In the genomic region with DNA sequence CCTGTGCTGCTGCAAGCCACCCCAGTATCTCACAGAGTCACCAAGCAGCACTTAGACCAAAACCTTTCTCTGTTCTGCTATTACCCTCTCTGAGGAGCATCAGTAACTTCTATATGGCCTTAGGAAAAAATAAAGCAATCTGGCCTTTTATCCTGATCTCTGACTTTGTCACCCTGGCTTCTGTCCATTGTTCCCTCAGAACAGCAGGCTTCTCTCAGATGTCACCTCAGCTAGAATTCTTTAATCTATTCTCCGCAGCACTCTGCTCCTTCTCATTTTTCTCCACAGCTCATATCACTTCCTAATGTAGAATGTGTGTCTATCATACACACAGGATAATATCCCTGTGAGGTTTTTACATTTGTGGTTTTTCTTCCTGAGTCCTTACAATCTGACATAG, we compare ENCODE assay signal across 16 mouse cellular contexts.
"Had no signal": no experiment of that assay in that cellular context is flagged by ENCODE, and none has a peak within 500 bp of the region (broad histone marks: within the 10 kb centered on the region; RNA-seq: fewer than 3 reads in every experiment).

No protein-coding gene starts in this region.

- H3K27ac ChIP-seq: kidney, postnatal 0 days; layer of hippocampus, adult 2 months; limb, embryonic 10.5 days; limb, embryonic 13.5 days; liver, embryonic 12.5 days; liver, embryonic 15.5 days; midbrain, embryonic 13.5 days had no signal

- H3K27me3 ChIP-seq: limb, embryonic 13.5 days; liver, embryonic 12.5 days; liver, embryonic 15.5 days; midbrain, embryonic 13.5 days had no signal

- H3K4me2 ChIP-seq: limb, embryonic 13.5 days; liver, embryonic 12.5 days; liver, embryonic 15.5 days; midbrain, embryonic 13.5 days had no signal

- H3K4me3 ChIP-seq: layer of hippocampus, adult 2 months; limb, embryonic 10.5 days; limb, embryonic 13.5 days; liver, embryonic 12.5 days; liver, embryonic 15.5 days; midbrain, embryonic 13.5 days had no signal

- H3K4me1 ChIP-seq: limb, embryonic 10.5 days; limb, embryonic 13.5 days; liver, embryonic 12.5 days; liver, embryonic 15.5 days had no signal

- DNase-seq: kidney, adult 18-20 months; kidney, adult 9 months; kidney, postnatal 25 days; layer of hippocampus, adult 9-11 months; liver; thymus, adult 18-20 months; thymus, postnatal 36 days had no signal

- ATAC-seq: inflammation-experienced regulatory T-cells, adult 6 months; intestine, embryonic 16.5 days; liver, embryonic 12.5 days; midbrain, embryonic 13.5 days had no signal

- H3K36me3 ChIP-seq: liver, embryonic 15.5 days had no signal

- H3K9me3 ChIP-seq: limb, embryonic 10.5 days; limb, embryonic 13.5 days; liver, embryonic 12.5 days; liver, embryonic 15.5 days; midbrain, embryonic 13.5 days had no signal

- H3K9ac ChIP-seq: limb, embryonic 13.5 days; liver, embryonic 12.5 days; liver, embryonic 15.5 days; midbrain, embryonic 13.5 days had no signal
